Mouse (Mus musculus): ENCODE results near the gene Sult1e1. TPM values are rescaled to one million over a fixed set of nuclear protein-coding genes. Genes with fewer than 3 reads are reported as not detected.

Gene Sult1e1
- polyA plus RNA-seq (2014; fragmentation: Illumina TruSeq; extraction: RNeasy Lipid Tissue Mini Kit (QIAGEN cat#74804); ENCODE audit: low read depth, low replicate concordance): 76.8 TPM

DNA sequence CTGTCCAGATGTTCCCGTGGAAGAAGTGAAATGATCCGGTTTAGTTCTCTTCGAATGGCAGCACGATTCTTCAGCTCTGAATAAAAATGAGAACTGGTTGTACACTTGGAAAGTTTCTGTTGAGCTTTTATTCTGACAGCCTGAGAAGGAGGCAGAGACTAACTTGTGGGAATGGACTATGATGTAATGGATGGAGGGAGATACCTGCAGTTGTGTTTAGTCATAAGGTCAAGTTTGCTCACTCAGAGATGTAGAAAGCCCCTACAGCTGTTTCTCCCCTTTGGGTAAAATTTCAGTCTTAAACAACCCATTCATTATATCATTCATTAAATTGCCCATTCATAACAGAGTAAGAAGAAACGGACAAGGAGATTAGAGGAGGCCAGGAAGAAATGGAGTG is at the start of gene Sult1e1:
Gene Sult1e1, minus strand, starts transcription at position 101 of the 400 bp plus-strand sequence.

DNA sequence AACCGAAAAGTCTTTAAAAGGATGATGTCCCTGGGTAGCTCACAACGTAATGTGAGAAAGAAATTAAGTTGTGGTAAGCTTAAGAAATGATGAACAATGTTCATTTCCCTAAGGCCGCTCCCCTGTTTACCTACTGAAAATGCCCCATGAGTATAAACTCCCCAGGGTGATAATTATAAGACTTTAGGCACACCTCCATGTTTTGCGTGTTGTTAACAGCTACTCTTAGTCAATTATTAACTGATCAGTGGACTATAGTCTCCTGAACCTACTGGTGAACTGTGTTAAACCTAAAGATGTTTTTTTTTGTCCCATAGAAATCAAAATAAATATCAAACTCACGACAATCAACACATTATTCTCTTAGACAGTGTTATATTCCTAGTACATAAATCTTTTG is 22.5 kb downstream of the Sult1e1 start, which contains the start of gene Sult1d1:
Gene Sult1d1, minus strand, starts transcription at position 183 of the 400 bp plus-strand sequence.

DNA sequence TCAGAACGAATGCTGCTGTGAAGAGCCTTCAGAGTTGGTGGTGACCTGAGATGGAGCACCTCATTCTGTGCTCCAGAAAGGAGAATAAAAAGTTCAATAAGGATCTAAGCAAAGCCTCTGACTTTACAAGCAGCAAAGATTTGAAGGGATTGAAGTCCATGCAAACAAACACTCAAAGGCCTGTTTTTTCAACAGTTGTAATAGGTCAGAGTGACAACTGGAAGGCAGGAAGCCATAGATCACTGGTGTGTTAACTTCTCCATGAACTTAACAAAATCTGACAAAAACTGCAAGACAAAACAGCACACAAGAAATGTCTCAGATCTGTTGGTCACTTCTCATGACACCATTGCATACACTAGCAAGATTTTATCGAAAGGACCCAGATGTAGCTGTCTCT is 53.3 kb downstream of the Sult1e1 start, which contains the start of gene Sult1b1:
Gene Sult1b1, minus strand, starts transcription at position 85 of the 400 bp plus-strand sequence.

Other genes starting within 250 kb of the Sult1e1 start
- gene Ugt2b38, start 167.4 kb downstream of the Sult1e1 start, polyA plus RNA-seq (2014; fragmentation: Illumina TruSeq; extraction: RNeasy Lipid Tissue Mini Kit (QIAGEN cat#74804); ENCODE audit: low read depth, low replicate concordance): not detected
- gene Ugt2a2, start 109.3 kb downstream of the Sult1e1 start, polyA plus RNA-seq (2014; fragmentation: Illumina TruSeq; extraction: RNeasy Lipid Tissue Mini Kit (QIAGEN cat#74804); ENCODE audit: low read depth, low replicate concordance): not detected
- gene Gm43638, start 104.8 kb downstream of the Sult1e1 start, polyA plus RNA-seq (2014; fragmentation: Illumina TruSeq; extraction: RNeasy Lipid Tissue Mini Kit (QIAGEN cat#74804); ENCODE audit: low read depth, low replicate concordance): not detected
- not detected for gene Ugt2a1, start 100.7 kb downstream of the Sult1e1 start, polyA plus RNA-seq (2014; fragmentation: Illumina TruSeq; extraction: RNeasy Lipid Tissue Mini Kit (QIAGEN cat#74804); ENCODE audit: low read depth, low replicate concordance)
- 0.63 TPM for gene Sult1b1, start 53.4 kb downstream of the Sult1e1 start, polyA plus RNA-seq (2014; fragmentation: Illumina TruSeq; extraction: RNeasy Lipid Tissue Mini Kit (QIAGEN cat#74804); ENCODE audit: low read depth, low replicate concordance)
- 0.50 TPM for gene Sult1d1, start 22.6 kb downstream of the Sult1e1 start, polyA plus RNA-seq (2014; fragmentation: Illumina TruSeq; extraction: RNeasy Lipid Tissue Mini Kit (QIAGEN cat#74804); ENCODE audit: low read depth, low replicate concordance)
- gene Csn1s1, start 74.6 kb upstream of the Sult1e1 start, polyA plus RNA-seq (2014; fragmentation: Illumina TruSeq; extraction: RNeasy Lipid Tissue Mini Kit (QIAGEN cat#74804); ENCODE audit: low read depth, low replicate concordance): not detected
- gene Csn2, start 108.0 kb upstream of the Sult1e1 start, polyA plus RNA-seq (2014; fragmentation: Illumina TruSeq; extraction: RNeasy Lipid Tissue Mini Kit (QIAGEN cat#74804); ENCODE audit: low read depth, low replicate concordance): 0.29 TPM
- not detected for gene Csn1s2a, start 183.0 kb upstream of the Sult1e1 start, polyA plus RNA-seq (2014; fragmentation: Illumina TruSeq; extraction: RNeasy Lipid Tissue Mini Kit (QIAGEN cat#74804); ENCODE audit: low read depth, low replicate concordance)
- gene Csn1s2b, start 216.5 kb upstream of the Sult1e1 start, polyA plus RNA-seq (2014; fragmentation: Illumina TruSeq; extraction: RNeasy Lipid Tissue Mini Kit (QIAGEN cat#74804); ENCODE audit: low read depth, low replicate concordance): 0.91 TPM
- gene Prr27, start 234.1 kb upstream of the Sult1e1 start, polyA plus RNA-seq (2014; fragmentation: Illumina TruSeq; extraction: RNeasy Lipid Tissue Mini Kit (QIAGEN cat#74804); ENCODE audit: low read depth, low replicate concordance): 299 TPM